Mouse (Mus musculus) hindbrain, embryonic 12.5 days (tissue): ENCODE data around the gene Brms1l. TPM values are rescaled to one million over a fixed set of nuclear protein-coding genes. Genes with fewer than 3 reads are reported as not detected.

Experiments used
- ATAC-seq: fragments of 200-750 bp; cut with Nextera tagmentation; 2 replicates; pipeline ENCODE4 v1.8.0; 2017; ENCODE audit warnings: moderate TSS enrichment; ENCODE audit not compliant: low FRiP score
- H3K27ac ChIP-seq: fragments of 300-500 bp; sonication (generic); 2 replicates; pipeline ENCODE4 v1.5.1; 2016; ENCODE audit warnings: mild to moderate bottlenecking
- H3K27me3 ChIP-seq: fragments of 300-500 bp; sonication (generic); 2 replicates; pipeline ENCODE4 v1.6.1; 2016; ENCODE audit warnings: mild to moderate bottlenecking
- H3K36me3 ChIP-seq: fragments of 300-500 bp; sonication (generic); 2 replicates; pipeline ENCODE4 v1.6.1; 2016; ENCODE audit warnings: mild to moderate bottlenecking
- H3K4me1 ChIP-seq: fragments of 300-500 bp; sonication (generic); 2 replicates; pipeline ENCODE4 v1.6.1; 2016
- H3K4me2 ChIP-seq: fragments of 300-500 bp; sonication (generic); replicated peaks from 2 replicates; pipeline ENCODE4 v1.6.1; 2016; ENCODE audit warnings: mild to moderate bottlenecking
- H3K4me3 ChIP-seq: fragments of 300-500 bp; sonication (generic); 2 replicates; pipeline ENCODE4 v1.5.1; 2016; ENCODE audit warnings: mild to moderate bottlenecking
- H3K9ac ChIP-seq: fragments of 300-500 bp; sonication (generic); 2 replicates; pipeline ENCODE4 v1.6.1; 2016; ENCODE audit warnings: mild to moderate bottlenecking, moderate library complexity
- H3K9me3 ChIP-seq: fragments of 300-500 bp; sonication (generic); replicated peaks from 2 replicates; pipeline ENCODE4 v1.6.1; 2016; ENCODE audit warnings: mild to moderate bottlenecking
- WGBS: fragments of 180-500 bp; shearing (Covaris S2); methylation state at CpG from one replicate; pipeline ENCODE4 v1.1.7; 2016; 5-methylcytosine and 5-hydroxymethylcytosine counted together
- polyA plus RNA-seq: library from polyadenylated mRNA; unstranded; fragments of >200 nt; fragmentation: Nextera tagmentation; extraction: Ambion mirVana; gene quantifications from 2 replicates; pipeline ENCODE4 v1.2.1, GENCODE M21; 2016

The Brms1l gene
- polyA plus RNA-seq, 1 experiment from 2014 or later = 45.6 TPM

- H3K4me2 ChIP-seq = no peak overlapping the region
- H3K36me3 ChIP-seq = no peaks in the 10 kb centered on the region
- H3K9me3 ChIP-seq = no peaks in the 10 kb centered on the region
- no peak overlapping the region for H3K27ac ChIP-seq
- H3K4me1 ChIP-seq = no peaks in the 10 kb centered on the region
- H3K4me3 ChIP-seq = no peak overlapping the region
- no peaks in the 10 kb centered on the region for H3K27me3 ChIP-seq
- H3K9ac ChIP-seq = no peak overlapping the region
- ATAC-seq = no peak
- WGBS = 15% methylated on average over 2 of the region's 2 CpGs
Observed at GRCm38 (mm10) chr12:55831101-55831500, 5.0 kb upstream of the Brms1l start.

GRCm38 (mm10) chr12:55832961-55833360, 3.2 kb upstream of the Brms1l start:
- Histone ChIP-seq H3K4me1 (peaks cover 8% of the 10 kb centered on the region), H3K36me3 (no peaks in the 10 kb centered on the region), H3K9ac (no peak overlapping the region), H3K9me3 (no peaks in the 10 kb centered on the region), H3K27me3 (no peaks in the 10 kb centered on the region), H3K27ac (no peak overlapping the region), H3K4me3 (no peak overlapping the region), H3K4me2 (no peak overlapping the region)
- ATAC-seq = no peak

- H3K27me3 ChIP-seq = no peaks in the 10 kb centered on the region
- H3K4me3 ChIP-seq = no peak overlapping the region
- ATAC-seq = no peak
- no peak overlapping the region for H3K9ac ChIP-seq
- H3K36me3 ChIP-seq = no peaks in the 10 kb centered on the region
- H3K4me1 ChIP-seq = peaks cover 8% of the 10 kb centered on the region
- H3K9me3 ChIP-seq = no peaks in the 10 kb centered on the region
- 69% methylated on average over 9 of the region's 9 CpGs for WGBS
- no peak overlapping the region for H3K27ac ChIP-seq
- no peak overlapping the region for H3K4me2 ChIP-seq
Observed at GRCm38 (mm10) chr12:55833906-55834625, 2.1 kb upstream of the Brms1l start.

- Histone ChIP-seq H3K9ac (no peak overlapping the region), H3K9me3 (no peaks in the 10 kb centered on the region), H3K4me2 (no peak overlapping the region), H3K36me3 (no peaks in the 10 kb centered on the region), H3K4me1 (peaks cover 8% of the 10 kb centered on the region), H3K4me3 (no peak overlapping the region), H3K27ac (no peak overlapping the region), H3K27me3 (no peaks in the 10 kb centered on the region)
- no peak for ATAC-seq
- 86% methylated on average over 8 of the region's 8 CpGs for whole genome bisulfite sequencing
Observed at GRCm38 (mm10) chr12:55834891-55835290, 1.2 kb upstream of the Brms1l start.

- Histone ChIP-seq H3K27me3 (no peaks in the 10 kb centered on the region), H3K4me3 (peak overlapping the region; percentile 70), H3K9ac (0 out of 2 replicates have a peak overlapping the region, but pooled peaks have one; percentile 43), H3K9me3 (no peaks in the 10 kb centered on the region), H3K4me2 (peak overlapping the region; percentile 75), H3K36me3 (no peaks in the 10 kb centered on the region), H3K27ac (peak overlapping the region; percentile 94), H3K4me1 (peaks cover 8% of the 10 kb centered on the region)
- under 1% methylated on average over 6 of the region's 6 CpGs for whole genome bisulfite sequencing
- no peak for ATAC-seq
Observed at GRCm38 (mm10) chr12:55835857-55836198, 296 bp upstream of the Brms1l start.

GRCm38 (mm10) chr12:55837495-55837894, 1.4 kb downstream of the Brms1l start:
- no peak for ATAC-seq
- peaks cover 8% of the 10 kb centered on the region for H3K4me1 ChIP-seq
- H3K27ac ChIP-seq = no peak overlapping the region
- WGBS = 74% methylated on average over 3 of the region's 3 CpGs
- H3K9me3 ChIP-seq = no peaks in the 10 kb centered on the region
- H3K4me2 ChIP-seq = peak overlapping the region; percentile 75
- no peaks in the 10 kb centered on the region for H3K27me3 ChIP-seq
- peaks cover 10% of the 10 kb centered on the region for H3K36me3 ChIP-seq
- no peak overlapping the region; the same call in 1 of the 2 replicates for H3K4me3 ChIP-seq
- H3K9ac ChIP-seq = no peak overlapping the region

- 66% methylated on average over 1 of the region's 1 CpGs for WGBS
- Histone ChIP-seq H3K27ac (no peak overlapping the region), H3K27me3 (no peaks in the 10 kb centered on the region), H3K4me2 (no peak overlapping the region), H3K9me3 (0 out of 2 replicates have a peak, but pooled peaks cover 4% of the 10 kb centered on the region), H3K4me1 (no peaks in the 10 kb centered on the region), H3K9ac (no peak overlapping the region), H3K4me3 (no peak overlapping the region), H3K36me3 (peaks cover 28% of the 10 kb centered on the region)
- no peak for ATAC-seq
Observed at GRCm38 (mm10) chr12:55846741-55847140, 10.6 kb downstream of the Brms1l start.

GRCm38 (mm10) chr12:55847851-55848250, 11.7 kb downstream of the Brms1l start:
- Histone ChIP-seq H3K27ac (no peak overlapping the region), H3K9ac (no peak overlapping the region), H3K4me3 (no peak overlapping the region), H3K36me3 (peaks cover 20% of the 10 kb centered on the region), H3K9me3 (0 out of 2 replicates have a peak, but pooled peaks cover 4% of the 10 kb centered on the region), H3K4me2 (no peak overlapping the region), H3K4me1 (no peaks in the 10 kb centered on the region), H3K27me3 (no peaks in the 10 kb centered on the region)
- ATAC-seq = no peak
- 98% methylated on average over 4 of the region's 4 CpGs for WGBS

- Histone ChIP-seq H3K36me3 (peaks cover 33% of the 10 kb centered on the region), H3K4me3 (no peak overlapping the region), H3K9me3 (0 out of 2 replicates have a peak, but pooled peaks cover 4% of the 10 kb centered on the region), H3K27me3 (no peaks in the 10 kb centered on the region), H3K4me2 (no peak overlapping the region), H3K27ac (no peak overlapping the region), H3K9ac (no peak overlapping the region), H3K4me1 (no peaks in the 10 kb centered on the region)
- ATAC-seq = no peak
Observed at GRCm38 (mm10) chr12:55850650-55851049, 14.5 kb downstream of the Brms1l start.

GRCm38 (mm10) chr12:55859409-55860349, 23.6 kb downstream of the Brms1l start:
- Histone ChIP-seq H3K36me3 (peaks cover 57% of the 10 kb centered on the region), H3K4me1 (no peaks in the 10 kb centered on the region), H3K9me3 (peaks cover 9% of the 10 kb centered on the region), H3K4me2 (no peak overlapping the region), H3K27ac (no peak overlapping the region), H3K27me3 (no peaks in the 10 kb centered on the region), H3K4me3 (no peak overlapping the region), H3K9ac (no peak overlapping the region)
- no peak for ATAC-seq
- WGBS = 95% methylated on average over 17 of the region's 17 CpGs

- WGBS = 93% methylated on average over 7 of the region's 7 CpGs
- no peak for ATAC-seq
- Histone ChIP-seq H3K9ac (no peak overlapping the region), H3K27me3 (no peaks in the 10 kb centered on the region), H3K4me2 (no peak overlapping the region), H3K27ac (no peak overlapping the region), H3K9me3 (peaks cover 9% of the 10 kb centered on the region), H3K36me3 (peaks cover 55% of the 10 kb centered on the region), H3K4me3 (no peak overlapping the region), H3K4me1 (no peaks in the 10 kb centered on the region)
Observed at GRCm38 (mm10) chr12:55860631-55861030, 24.5 kb downstream of the Brms1l start.

- no peak overlapping the region for H3K27ac ChIP-seq
- no peaks in the 10 kb centered on the region for H3K4me1 ChIP-seq
- no peaks in the 10 kb centered on the region for H3K27me3 ChIP-seq
- no peak overlapping the region for H3K4me2 ChIP-seq
- no peak for ATAC-seq
- no peaks in the 10 kb centered on the region for H3K9me3 ChIP-seq
- 94% methylated on average over 4 of the region's 4 CpGs for WGBS
- H3K36me3 ChIP-seq = peaks cover 65% of the 10 kb centered on the region
- no peak overlapping the region for H3K9ac ChIP-seq
- H3K4me3 ChIP-seq = no peak overlapping the region
Observed at GRCm38 (mm10) chr12:55867738-55868137, 31.6 kb downstream of the Brms1l start.
